Mouse (Mus musculus): Measurements from ENCODE around the gene D130043K22Rik.

GRCm38 (mm10) chr13:24832811-24833155 lies 12.2 kb upstream of the D130043K22Rik start:
- TF ChIP-seq POLR2A (IDR thresholded peaks at IDR 0.05; ENCODE audit: control insufficient read depth, low read depth, low read length), result no peak
- TF ChIP-seq CTCF (IDR thresholded peaks at IDR 0.05; ENCODE audit: control insufficient read depth, insufficient read depth, insufficient replicate concordance, low read depth, low read length), result no peak

All from testis, adult 2 months (tissue).